Mouse (Mus musculus) frontal cortex, adult 2 months (tissue): ENCODE data around the gene Paqr8. TPM values are rescaled to one million over a fixed set of nuclear protein-coding genes. Genes with fewer than 3 reads are reported as not detected.

Experiments used
- DNase-seq, 2 experiments: peaks; one replicate each; pipeline ENCODE4 v3.0.0; 2022; ENCODE audit warnings: low spot score in 1 of 2; ENCODE audit errors: extremely low spot score in 1 of 2
- polyA plus RNA-seq: library from polyadenylated mRNA; depleted of rRNA; stranded (reverse); fragments of >200 nt; gene quantifications from 2 replicates; pipeline ENCODE4 v1.2.3, GENCODE M21; 2012; rRNA removed

Paqr8 gene
- polyA plus RNA-seq, result 68.9 and 69.5 TPM in 2 replicates

DNA sequence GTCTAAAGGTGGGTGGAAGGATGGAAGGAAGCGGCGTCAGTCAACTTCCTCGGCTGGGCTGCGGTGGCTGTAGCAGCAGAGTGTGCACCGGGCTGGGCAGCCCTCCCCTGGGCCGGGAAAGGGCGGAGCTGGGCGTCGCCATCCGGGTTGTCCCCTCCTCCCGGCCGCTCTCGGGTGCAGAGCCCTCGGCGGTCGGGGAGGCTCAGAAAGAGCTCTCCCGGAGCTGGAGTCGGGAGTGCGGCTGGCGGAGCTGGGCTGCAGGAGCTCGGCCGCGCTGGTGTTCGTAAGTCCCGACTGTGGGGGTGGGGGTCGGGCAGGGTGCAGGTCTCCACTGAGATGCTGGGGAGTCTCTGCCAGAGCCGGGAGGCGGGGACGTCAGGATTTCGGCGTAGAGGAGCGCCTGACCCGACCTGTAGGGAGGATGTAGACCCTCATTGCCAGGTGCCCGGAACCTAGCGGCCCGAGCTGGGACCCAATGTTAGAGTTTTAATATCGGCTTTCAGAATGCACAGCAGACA, at the start of gene Paqr8:
Gene Paqr8 (plus strand): TSS at position 203 of the 518 bp plus-strand sequence.
- peak; percentile 69 to 89 for DNase-seq

DNA sequence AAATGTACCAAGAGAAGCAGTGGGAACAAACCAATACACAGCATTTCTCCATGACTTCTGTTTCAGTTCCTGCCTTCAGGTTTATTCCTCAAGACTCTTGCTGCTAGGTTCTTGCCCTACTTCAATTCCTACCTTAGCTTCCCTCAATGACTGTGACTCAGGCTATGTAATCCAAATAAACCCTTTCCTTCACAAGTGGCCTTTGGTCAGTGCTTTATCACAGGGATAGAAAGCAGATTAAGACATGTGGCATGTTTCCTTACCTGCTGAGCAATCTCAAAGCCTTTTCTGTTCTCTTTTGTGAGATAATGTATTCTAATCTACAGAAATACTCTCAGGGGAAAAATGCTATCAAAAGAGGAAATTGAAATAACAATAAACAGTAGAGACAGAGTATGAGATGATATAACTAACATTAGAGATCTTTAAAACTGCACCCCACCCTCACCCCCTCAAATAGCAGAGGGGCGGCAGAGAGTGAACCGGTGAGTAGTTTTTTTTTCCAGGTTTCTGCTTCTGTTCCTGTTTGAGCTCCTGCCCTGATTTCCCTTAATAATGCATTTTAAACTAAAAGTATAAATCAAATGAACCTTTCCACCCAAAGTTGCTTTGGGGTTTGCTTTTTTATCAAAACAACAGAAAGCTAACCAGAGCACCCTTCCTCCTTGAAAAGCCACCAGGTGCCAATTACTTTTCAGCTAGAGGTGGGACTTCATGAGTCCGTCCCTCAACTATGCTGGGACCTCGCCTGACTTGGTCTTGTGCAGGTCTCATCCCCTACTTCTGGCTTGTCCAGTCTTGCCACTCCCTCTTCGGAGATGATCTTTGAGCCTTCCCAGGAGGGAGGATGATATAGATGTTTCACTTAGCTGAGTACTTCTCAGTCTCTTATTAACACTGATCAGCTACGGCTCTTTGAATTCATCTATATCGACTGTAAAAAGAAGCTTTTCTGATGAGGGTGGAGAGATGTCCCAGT, 33.2 kb upstream of the Paqr8 start:
- DNase-seq, result no peak

DNA sequence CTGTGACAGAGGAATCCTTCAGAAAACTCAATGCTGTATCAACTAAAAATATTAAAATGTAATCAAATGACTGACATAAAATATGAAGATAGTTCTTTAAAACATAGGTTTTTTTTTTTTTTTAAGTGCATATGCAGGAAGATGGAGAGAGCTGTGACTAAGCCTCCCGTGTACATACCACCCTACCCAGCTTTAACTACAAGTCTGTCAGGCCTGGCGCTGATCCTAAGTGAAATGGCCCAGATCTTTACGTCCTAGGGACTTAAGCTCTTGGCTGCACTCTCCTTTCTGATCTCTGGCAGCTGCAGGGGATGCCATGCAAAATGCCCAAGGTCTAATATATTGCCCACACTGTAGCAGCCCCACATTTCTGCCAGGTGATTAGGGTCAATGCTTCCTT, 29.6 kb upstream of the Paqr8 start:
- no peak for DNase-seq

DNA sequence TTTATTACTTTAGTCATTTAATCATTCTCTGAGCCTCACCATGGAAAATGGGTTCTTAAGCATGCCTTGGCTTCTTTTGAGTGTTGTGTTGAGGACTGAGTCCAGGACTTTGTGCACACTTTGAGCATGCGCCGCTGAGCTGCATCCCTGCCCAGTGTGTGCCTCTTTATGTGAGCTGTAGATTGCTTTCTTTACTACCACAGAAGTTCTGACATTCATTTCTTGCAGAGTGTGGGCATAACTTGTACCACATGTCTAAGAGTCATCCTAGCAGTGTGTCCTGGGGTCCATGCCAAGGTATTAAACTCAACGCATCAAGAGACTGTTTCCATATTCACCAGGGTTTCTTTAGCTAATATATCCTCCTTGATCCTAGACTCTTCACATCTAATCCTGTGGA, 28.5 kb upstream of the Paqr8 start:
- DNase-seq, result no peak

DNA sequence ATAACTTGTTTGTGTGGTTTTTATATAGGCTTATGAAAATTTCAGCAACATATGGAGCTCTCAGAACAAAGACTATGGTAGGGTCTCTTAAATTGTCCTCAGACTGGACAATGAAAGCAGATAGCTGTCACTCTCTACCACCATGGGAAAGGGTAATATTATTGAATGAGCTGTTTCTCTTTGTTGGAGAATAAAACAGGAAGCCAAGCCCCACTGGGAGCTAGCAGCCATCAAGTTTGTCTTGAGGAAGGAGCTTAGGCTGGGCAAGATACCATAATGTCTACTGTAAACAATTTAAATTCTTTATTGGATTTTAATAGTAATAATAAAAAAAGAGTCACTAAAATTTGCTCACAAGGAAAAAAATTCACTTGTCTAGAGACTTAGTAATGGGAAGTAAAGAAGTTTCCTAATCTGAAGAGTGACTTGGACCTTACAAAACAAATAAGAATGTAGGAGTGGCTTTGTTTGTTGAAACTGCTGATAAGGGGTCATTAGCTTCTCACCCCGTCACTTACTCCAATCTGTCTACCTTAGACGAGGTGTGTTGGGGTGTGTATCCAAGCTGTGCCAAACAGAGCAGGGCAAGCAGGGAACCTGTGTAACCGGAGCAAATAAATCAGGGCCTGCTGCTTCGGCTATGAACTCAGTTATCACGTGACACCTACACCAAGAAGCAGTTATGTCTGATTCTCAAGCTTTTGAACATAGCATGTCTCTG, 26.8 kb upstream of the Paqr8 start:
- DNase-seq, result no peak

DNA sequence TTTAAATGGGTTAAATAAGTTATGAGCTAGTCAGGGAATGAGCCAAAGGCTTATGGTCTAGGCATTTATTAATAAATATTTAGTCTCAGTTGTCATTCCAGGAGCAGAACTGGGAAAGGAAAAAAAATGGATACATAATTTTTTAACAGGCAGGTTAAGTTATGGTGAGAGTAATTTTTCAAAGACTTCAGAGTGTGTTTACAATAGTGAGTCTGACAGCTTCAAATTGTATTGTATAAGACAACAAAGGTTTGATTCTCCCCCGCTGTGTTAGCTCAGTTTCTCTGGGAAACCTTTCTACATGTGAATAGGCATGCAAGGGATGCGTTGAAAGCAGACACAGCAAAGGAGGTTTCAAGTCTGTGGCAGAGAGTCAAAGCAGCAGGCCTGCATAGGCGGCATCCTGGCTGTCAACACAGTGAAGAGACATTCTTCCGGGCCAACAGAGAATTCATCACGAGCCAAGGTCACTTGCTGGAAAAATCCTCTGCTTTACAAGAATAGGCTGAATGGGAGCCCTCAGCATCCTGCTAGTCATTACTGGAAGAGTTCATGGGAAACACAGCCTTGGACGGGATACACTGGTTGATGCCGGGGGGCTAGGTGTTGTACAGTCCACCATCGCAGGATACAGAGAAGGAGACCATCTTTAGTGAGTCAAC, 23.0 kb upstream of the Paqr8 start:
- no peak for DNase-seq

DNA sequence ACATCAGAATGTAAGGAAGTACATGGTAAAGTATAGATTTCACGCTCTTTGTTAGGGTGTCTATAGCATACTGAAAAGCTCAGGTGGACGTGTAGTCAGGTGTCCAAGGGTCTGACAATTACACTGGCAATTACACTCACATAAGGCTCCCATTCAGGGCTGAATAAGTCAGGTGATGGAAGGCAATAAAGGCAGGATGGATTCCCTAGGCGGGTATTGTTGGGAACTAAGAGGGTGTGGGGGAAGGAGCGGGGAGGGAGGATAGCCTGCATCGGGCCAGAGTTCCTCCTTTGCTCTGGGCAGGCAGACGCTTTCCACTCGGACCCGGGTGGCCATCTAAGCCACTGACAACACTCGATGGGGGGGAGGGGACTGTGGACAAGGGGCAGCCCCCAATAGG, 22.4 kb upstream of the Paqr8 start:
- no peak for DNase-seq

DNA sequence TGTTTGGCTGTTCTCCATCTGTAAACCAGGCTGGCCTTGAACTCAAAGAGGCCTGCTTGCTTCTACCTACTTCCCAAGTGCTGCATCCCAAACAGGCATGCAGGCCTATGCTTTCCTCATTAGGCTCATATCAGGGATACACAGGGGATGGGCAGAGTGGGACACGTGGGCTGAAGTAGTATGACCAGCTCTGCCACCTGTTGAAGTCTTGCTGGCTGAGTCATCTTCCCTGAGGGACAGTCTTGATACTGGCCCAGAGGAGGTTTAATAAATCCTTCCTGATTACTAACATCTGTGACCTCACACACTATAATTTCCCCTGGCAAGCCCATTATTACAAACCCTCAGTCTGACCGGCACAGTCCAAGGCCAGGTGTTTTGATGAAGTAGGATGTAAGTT, 19.5 kb upstream of the Paqr8 start:
- no peak for DNase-seq

DNA sequence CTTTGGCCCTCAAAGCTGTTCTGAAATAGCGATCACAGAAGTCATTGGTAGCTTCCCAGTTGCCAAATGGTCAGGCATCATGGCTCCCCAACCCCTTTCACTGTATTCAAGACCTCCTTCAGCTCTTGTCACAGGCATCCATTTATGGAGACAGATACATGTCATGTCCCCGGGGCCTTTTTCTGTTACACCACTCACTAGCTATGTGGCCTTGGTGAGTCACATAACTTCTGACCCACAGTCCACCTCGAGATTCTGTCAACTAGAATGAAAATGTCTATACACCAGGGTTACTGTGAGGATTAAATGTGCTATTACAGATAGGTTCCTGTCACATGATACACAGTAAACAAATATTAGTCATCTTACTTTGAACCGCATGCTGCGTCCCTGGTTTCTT, 17.9 kb upstream of the Paqr8 start:
- no peak for DNase-seq

DNA sequence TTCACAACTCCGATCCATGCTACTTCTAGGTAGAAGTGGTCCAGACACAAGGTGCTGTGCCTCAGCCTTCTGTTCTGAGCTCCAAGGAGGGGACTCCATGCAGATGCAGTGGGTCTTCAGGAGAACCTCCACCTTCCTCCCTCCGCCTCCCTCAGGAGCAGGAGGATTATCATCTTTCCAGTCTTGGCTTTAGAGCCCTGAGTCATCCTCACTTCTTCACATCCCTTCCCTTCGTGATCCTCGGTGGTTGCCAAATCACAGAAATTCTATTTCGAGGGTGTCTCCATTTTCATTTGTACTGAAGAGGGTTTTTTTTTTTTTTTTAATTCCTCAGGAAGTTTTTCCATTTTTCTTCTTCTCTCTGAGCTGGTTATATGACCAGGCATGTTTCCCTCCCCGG, 16.3 kb upstream of the Paqr8 start:
- peak in 1 of 2 experiments; percentile 51 for DNase-seq

DNA sequence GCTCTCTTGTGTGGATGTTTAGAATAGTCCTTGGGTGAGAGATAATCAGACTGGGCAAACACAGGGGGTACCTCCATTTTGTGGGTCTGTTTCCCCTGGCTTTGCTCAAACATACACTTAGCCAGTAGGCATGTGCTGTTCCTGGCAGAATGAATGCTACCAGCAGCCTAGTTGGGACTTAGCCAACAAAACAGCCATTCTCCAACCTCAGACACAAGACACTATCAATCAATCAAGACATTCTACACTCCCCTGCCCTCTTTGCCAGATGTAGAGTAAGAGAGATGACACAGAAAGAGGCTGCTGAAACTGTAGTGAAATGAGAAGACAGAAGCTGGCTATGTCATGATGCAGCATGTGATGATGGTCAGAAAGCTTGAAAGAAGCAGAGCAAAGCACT, 13.1 kb upstream of the Paqr8 start:
- DNase-seq, result no peak

DNA sequence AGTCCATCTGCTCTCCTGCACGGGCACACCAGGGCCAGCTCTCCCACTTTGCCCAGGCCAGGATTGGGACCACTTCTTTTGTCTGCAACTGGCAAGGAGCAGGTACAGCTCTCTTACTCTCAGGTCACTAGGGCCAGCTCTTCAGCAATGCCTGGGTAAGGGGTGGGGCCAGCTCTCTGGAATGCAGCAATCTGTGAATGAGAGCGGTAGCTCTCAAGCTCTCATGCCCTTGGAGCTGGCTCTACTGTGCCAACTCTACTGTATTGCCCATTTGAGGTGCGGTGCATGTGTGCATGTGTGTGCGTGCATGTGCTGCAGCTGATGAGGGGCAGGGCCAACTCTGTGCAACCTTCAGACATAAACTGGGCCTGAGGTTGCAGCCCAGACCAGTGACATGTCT, 11.0 kb upstream of the Paqr8 start:
- no peak for DNase-seq

DNA sequence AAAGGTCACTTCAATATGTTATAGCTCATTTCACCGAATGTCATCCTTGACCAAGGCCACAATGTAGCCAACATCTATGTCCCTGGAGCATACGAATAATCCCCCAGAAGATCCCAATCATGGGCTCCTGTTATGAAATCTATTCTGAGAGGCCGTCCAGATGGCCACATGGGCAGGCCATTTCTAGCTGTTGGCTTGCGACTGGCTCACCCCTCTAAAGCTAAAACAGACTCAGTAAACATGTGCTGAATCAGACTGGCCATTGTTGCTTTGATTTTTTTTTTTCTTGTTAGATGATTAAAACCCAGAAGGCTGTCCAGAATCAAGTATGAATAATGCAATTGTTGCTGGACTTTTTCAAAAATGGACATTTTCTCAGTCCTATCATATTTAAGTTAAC, 7.3 kb upstream of the Paqr8 start:
- DNase-seq, result no peak

DNA sequence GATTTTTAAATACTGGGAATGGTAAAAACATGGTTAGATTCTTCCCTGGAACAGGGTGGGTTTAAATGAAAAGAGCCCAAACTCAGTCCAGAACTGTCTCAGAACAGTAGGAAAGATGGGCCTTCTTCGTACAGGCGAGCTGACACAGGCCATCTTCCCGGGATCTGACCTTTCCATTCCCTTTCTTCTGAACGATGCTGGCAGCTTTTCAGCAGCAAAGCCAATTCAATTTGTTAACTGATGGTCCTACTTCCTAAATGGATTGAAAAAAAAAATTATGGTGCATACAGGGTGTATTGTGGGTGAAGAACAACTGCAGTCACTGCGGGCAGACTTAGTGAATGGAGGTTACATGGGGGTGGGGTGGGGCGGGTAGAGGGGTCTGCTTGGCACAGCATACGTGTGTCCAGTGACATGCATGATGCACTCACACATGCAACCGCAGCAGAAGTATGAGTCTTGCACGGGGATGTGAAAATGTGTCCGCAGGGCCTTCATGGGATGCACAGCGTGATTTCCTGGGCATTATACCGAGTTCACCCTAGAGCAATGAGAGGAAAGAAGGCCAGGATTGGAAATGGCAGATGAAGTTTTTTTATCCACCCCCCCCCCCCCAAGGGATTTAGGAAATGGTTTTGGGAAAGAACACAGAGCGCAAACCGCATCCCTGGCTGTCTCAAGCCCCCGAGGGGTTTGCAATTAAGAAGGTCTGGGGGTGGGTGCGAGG, 566 bp upstream of the Paqr8 start:
- no peak for DNase-seq

DNA sequence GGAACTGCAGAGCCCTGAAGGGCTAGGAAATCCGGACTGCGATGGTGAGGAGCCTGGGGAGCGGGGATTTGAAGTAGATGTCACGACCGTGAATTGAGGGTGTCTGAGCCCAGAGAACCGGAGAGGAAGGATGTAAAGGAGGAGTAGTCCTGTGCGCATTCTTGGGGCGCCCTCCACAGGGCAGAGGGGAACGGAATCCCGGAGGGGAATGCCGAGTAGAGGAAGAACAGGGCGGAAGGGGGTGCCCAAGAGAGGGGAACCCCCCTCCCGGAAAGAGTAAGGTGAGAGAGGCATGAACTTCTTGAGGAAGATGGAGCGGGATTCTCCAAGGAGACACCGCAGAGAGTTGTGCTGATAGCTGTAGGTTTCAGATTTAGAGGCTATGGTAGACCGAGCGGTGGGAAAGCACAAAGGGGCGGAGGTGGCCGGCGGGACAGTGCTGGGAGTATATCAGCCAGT, 564 bp downstream of the Paqr8 start:
- peak; percentile 65 to 88 for DNase-seq

DNA sequence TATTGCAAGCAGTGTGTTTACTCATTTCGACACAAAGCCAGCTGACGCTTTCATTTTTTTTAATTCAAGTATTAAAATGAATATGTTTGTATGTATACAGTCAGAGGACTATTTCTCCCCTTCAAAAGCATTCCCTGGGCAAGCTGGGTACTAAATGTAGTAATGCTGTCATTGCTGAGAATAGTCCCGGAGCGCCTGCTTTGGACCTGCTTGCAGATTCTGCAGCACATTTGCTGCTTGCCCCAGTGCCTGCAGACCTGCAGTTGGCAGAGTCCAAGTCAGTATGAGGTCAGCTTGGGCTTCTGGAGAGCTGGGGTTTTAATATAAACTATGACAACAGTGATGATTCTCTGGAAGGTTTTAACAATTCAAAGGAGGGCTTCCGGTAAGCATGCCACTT, 2.7 kb downstream of the Paqr8 start:
- DNase-seq, result no peak

DNA sequence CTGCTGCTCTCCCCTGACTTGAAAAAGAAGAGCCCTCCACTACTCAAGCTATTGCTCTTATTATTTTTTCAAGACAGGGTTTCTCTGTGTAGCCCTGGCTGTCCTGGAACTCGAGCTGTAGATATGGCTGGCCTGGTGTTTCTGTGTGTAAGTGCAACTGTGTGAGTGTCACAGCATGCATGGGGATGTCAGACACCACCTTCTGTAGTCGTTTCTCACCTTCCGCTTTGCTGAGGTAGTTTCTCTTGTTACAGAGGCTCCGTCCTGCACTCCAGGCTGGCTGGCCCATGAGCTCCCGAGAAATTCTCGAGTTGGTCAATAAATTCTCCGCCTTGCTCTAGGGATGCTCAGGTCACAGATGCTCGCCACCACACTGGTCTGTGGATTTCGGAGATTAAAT, 8.0 kb downstream of the Paqr8 start:
- no peak for DNase-seq

DNA sequence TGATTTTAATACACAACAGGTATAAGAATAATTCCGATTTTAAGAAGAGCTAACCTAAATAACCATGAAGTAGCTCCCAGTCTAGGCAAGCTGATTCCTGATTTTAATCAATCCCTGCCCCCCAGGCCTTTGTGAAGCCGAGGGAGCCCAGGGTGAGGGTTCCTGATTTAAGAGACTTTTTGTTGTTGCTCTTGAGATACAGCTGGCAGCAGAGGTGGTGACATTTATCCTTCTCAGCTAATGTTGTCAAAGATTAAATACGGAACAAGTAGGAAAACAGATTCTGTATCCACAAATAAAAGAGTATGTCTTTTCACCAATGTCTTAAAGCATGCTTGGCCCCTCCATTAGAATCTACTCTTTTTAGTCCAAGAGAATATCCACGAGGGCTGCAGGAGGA, 9.9 kb downstream of the Paqr8 start:
- DNase-seq, result no peak

DNA sequence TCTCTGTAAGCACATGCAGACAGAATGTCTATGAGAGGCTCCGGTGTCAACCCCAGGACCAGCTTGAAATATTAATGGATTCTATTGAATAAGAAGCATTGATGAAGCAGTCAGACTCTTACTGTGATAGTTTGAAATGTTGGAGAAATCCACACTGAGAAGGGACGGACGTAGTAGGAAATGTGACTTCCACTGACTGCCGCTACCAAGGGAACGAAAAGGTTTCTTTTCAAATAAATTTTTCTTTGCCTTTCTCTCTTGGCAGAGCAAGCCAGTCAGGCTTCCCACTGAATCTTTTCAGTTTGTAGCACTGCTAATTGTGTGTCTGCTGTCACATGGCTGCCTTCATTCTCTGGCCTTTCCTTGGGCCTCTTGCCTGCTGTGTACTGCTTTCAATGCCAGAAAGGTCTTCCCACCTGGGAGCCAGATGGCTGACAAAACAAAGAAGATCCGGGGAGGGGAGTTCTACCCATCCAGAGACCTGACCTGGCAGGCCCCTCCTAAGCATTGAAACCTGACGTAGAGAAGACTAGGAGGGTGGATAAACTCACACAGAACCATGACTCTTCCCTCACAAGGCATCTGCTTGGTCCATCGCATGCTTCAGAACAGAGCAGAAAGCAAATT, 15.2 kb downstream of the Paqr8 start:
- peak; percentile 69 to 72 for DNase-seq

DNA sequence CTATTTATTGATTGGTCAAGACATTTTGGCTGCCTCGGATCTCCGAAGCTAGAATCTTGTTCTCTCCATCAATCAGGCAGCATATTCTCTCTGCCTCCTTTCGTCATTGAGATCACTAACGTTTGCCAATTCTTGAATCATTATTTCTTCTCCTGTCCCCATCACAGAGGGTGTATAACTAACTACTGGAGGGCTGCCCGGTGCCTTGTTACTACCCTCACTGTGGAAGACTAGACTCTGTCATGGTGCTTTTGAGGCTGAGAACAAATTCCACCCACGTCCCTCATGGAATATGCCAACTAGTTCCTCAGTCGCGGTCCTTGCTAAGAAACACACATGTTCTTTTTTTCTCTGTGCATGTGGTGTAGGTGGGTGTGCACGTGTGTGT, 15.7 kb downstream of the Paqr8 start:
- DNase-seq, result peak; percentile 86 to 90
